Mouse (Mus musculus) forebrain, embryonic 11.5 days (tissue): ENCODE measurements around the gene Rnf123. TPM values are rescaled to one million over a fixed set of nuclear protein-coding genes. Genes with fewer than 3 reads are reported as not detected.
A peak's percentile ranks its signal among the peaks of the same experiment; 100 is the strongest.

Experiments used
- ATAC-seq: fragments of 200-750 bp; cut with Nextera tagmentation; replicated peaks from 2 replicates; pipeline ENCODE4 v1.8.0; 2017; ENCODE audit warnings: moderate TSS enrichment; ENCODE audit not compliant: low FRiP score
- DNase-seq: peaks from one replicate; pipeline ENCODE4 v3.0.0-alpha.2; 2017; ENCODE audit warnings: low spot score
- H3K27ac ChIP-seq: fragments of 300-500 bp; sonication (generic); 2 replicates; pipeline ENCODE4 v1.5.1; 2014; ENCODE audit warnings: low read depth, low read length
- H3K27me3 ChIP-seq: fragments of 300-500 bp; sonication (generic); 2 replicates; pipeline ENCODE4 v1.6.1; 2014; ENCODE audit warnings: mild to moderate bottlenecking, low read length, mixed read lengths; ENCODE audit not compliant: control insufficient read depth, insufficient read depth
- H3K36me3 ChIP-seq: fragments of 300-500 bp; sonication (generic); 2 replicates; pipeline ENCODE4 v1.6.1; 2014; ENCODE audit warnings: mild to moderate bottlenecking, low read length, moderate library complexity, mixed read lengths; ENCODE audit not compliant: control insufficient read depth, insufficient read depth
- H3K4me1 ChIP-seq: fragments of 300-500 bp; sonication (generic); replicated peaks from 2 replicates; pipeline ENCODE4 v1.6.1; 2014; ENCODE audit warnings: low read length, mixed read lengths; ENCODE audit not compliant: control insufficient read depth, insufficient read depth
- H3K4me2 ChIP-seq: fragments of 300-500 bp; sonication (generic); 2 replicates; pipeline ENCODE4 v1.6.1; 2014; ENCODE audit warnings: low read depth, mild to moderate bottlenecking, low read length, moderate library complexity, mixed read lengths; ENCODE audit not compliant: severe bottlenecking
- H3K4me3 ChIP-seq: fragments of 300-500 bp; sonication (generic); 2 replicates; pipeline ENCODE4 v1.5.1; 2014; ENCODE audit warnings: low read depth, low read length
- H3K9ac ChIP-seq: fragments of 300-500 bp; sonication (generic); 2 replicates; pipeline ENCODE4 v1.6.1; 2014; ENCODE audit warnings: low read length
- H3K9me3 ChIP-seq: fragments of 300-500 bp; sonication (generic); 2 replicates; pipeline ENCODE4 v1.6.1; 2016; ENCODE audit warnings: low read length, mixed read lengths; ENCODE audit not compliant: control insufficient read depth
- WGBS: fragments of 180-500 bp; shearing (Covaris S2); extraction: QIAGEN DNeasy Blood & Tissue Kit; methylation state at CpG from one replicate; pipeline ENCODE4 v1.1.7; 2014; 5-methylcytosine and 5-hydroxymethylcytosine counted together
- polyA plus RNA-seq: library from polyadenylated mRNA; unstranded; fragments of >200 nt; fragmentation: Nextera tagmentation; extraction: Ambion mirVana; gene quantifications from 2 replicates; pipeline ENCODE4 v1.2.1, GENCODE M21; 2014

Rnf123 gene
- polyA plus RNA-seq, 1 experiment from 2014 or later, result 34.7 TPM

DNA sequence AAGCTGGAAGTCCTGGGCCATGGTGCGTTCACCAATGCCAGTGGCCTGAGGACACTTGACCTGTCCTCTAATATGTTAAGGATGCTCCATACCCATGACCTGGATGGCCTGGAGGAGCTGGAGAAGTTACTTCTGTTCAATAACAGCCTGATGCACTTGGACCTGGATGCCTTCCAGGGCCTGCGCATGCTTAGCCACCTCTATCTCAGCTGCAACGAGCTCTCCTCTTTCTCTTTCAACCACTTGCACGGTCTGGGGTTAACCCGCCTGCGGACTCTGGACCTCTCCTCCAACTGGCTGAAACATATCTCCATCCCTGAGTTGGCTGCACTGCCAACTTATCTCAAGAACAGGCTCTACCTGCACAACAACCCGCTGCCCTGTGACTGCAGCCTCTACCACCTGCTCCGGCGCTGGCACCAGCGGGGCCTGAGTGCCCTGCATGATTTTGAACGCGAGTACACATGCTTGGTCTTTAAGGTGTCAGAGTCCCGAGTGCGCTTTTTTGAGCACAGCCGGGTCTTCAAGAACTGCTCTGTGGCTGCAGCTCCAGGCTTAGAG lies 29.4 kb downstream of the Rnf123 start:
- no peak overlapping the region for H3K27ac ChIP-seq
- H3K9me3 ChIP-seq, result no peaks in the 10 kb centered on the region
- H3K36me3 ChIP-seq, result no peaks in the 10 kb centered on the region; the same call in 1 of the 2 replicates
- DNase-seq (no peak), ATAC-seq (no peak)
- 93% methylated on average over 15 of the region's 15 CpGs for WGBS
- no peak overlapping the region for H3K9ac ChIP-seq
- peaks cover 3% of the 10 kb centered on the region; the same call in 1 of the 2 replicates for H3K4me1 ChIP-seq
- H3K4me3 ChIP-seq, result no peak overlapping the region
- no peaks in the 10 kb centered on the region for H3K27me3 ChIP-seq
- no peak overlapping the region for H3K4me2 ChIP-seq

DNA sequence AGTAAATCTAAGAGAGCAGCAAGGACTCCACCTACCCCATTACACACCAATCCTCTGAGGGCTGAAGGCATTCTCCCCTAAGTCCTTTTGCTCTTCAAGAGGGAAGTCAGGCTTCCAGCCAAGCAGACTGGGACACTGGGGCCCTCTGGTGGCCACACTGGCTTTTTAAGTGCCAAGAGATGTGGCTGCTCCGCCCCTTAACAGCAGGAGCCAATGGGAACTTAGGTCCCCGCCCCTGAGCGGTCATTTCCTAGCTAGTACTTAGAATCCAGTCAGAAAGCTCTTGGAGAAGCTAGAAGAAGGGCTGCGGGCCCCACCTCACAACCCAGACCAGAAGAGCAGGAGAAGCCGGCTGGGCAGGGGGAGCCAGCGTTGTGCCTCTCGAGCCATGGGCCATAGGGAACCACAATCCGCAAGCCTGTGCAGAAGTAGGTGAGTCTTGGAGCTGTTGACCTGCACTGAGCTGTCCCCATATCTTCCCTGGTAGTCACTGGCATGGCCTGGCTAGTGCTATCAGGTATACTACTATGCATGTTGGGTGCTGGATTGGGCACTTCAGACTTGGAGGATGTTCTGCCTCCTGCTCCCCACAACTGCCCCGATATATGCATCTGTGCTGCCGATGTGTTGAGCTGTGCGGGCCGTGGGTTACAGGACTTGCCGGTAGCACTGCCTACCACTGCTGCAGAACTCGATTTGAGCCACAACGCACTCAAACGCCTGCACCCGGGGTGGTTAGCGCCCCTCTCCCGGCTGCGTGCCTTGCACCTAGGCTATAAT lies 30.1 kb downstream of the Rnf123 start, which contains the start of gene Amigo3:
Gene Amigo3 (plus strand): TSS at position 275 of the 780 bp plus-strand sequence.
- no peaks in the 10 kb centered on the region for H3K27me3 ChIP-seq
- no peaks in the 10 kb centered on the region for H3K9me3 ChIP-seq
- no peak within 1 kb of the TSS for H3K9ac ChIP-seq
- H3K4me3 ChIP-seq, result no peak within 1 kb of the TSS; the same call in 1 of the 2 replicates
- H3K4me1 ChIP-seq, result peaks cover 6% of the 10 kb centered on the region; the same call in 1 of the 2 replicates
- H3K27ac ChIP-seq, result no peak within 1 kb of the TSS
- DNase-seq (peak; percentile 96), ATAC-seq (peak; percentile 35)
- H3K4me2 ChIP-seq, result no peak within 1 kb of the TSS
- WGBS, result 59% methylated on average over 20 of the region's 20 CpGs
- no peaks in the 10 kb centered on the region; the same call in 1 of the 2 replicates for H3K36me3 ChIP-seq

- no peak overlapping the region for H3K9ac ChIP-seq
- H3K27me3 ChIP-seq, result no peaks in the 10 kb centered on the region
- no peaks in the 10 kb centered on the region; the same call in 1 of the 2 replicates for H3K36me3 ChIP-seq
- no peak overlapping the region for H3K4me2 ChIP-seq
- 73% methylated on average over 7 of the region's 7 CpGs for WGBS
- ATAC-seq (no peak), DNase-seq (no peak)
- H3K4me3 ChIP-seq, result no peak overlapping the region
- peaks cover 6% of the 10 kb centered on the region; the same call in 1 of the 2 replicates for H3K4me1 ChIP-seq
- H3K9me3 ChIP-seq, result no peaks in the 10 kb centered on the region
- no peak overlapping the region for H3K27ac ChIP-seq
Measured at GRCm38 (mm10) chr9:108052411-108052810, 30.7 kb downstream of the Rnf123 start.

DNA sequence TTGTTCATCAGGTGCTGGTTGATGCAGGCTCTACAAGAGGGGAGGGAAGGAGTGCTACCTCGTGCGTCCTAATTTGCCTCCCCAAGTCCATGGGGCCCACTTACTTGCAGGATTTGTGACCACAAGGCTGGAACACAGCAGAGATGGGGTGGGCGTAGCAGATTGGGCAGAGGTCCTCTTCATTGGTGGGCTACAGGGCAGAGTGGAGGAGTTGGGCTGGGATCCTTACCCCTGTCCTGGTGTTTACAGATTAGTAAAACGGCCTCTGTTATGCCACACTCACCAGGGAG lies 31.3 kb downstream of the Rnf123 start:
- Histone ChIP-seq H3K9ac (no peak overlapping the region), H3K4me2 (no peak overlapping the region), H3K4me3 (no peak overlapping the region), H3K9me3 (no peaks in the 10 kb centered on the region), H3K36me3 (no peaks in the 10 kb centered on the region; the same call in 1 of the 2 replicates), H3K27me3 (no peaks in the 10 kb centered on the region), H3K4me1 (peaks cover 6% of the 10 kb centered on the region; the same call in 1 of the 2 replicates), H3K27ac (no peak overlapping the region)
- ATAC-seq (no peak), DNase-seq (no peak)
- 82% methylated on average over 4 of the region's 4 CpGs for WGBS

DNA sequence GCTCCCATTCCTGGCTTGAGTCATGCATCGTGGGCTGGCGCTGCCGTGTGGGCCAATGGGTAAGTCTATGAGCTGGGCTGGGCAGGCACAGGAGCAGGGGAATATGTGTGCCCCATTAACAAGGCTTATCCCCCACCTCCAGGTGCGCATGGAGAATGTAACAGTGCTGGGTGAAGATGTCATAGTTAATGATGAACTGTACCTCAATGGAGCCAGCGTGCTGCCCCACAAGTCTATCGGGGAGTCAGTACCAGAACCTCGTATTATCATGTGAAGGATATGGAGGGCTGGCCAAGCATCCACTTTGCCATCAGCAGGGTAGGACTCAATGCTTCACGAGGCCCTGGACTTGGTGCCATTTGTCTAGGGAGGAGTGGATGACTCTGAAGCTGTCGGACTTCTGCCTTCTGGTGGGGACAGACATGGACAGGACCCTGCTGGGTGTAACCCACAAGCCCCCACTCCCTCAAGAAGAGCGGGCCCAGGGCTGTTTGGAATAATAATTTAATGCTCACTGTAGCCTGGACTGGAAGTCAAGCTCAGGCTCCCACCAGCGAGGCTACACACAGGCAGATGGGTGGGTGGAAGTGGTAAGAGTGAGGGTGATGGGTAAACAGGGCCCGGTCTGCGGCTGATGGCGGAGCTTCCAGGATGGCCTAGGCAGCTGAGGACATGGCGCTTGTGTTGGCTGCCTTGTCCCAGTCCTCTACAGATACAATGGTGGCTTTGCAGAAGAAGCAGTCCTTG lies 31.8 kb downstream of the Rnf123 start:
- no peak overlapping the region for H3K9ac ChIP-seq
- H3K4me2 ChIP-seq, result no peak overlapping the region
- no peak for DNase-seq
- no peaks in the 10 kb centered on the region for H3K27me3 ChIP-seq
- 94% methylated on average over 15 of the region's 15 CpGs for WGBS
- H3K27ac ChIP-seq, result no peak overlapping the region
- H3K4me3 ChIP-seq, result no peak overlapping the region
- H3K9me3 ChIP-seq, result no peaks in the 10 kb centered on the region
- H3K36me3 ChIP-seq, result no peaks in the 10 kb centered on the region; the same call in 1 of the 2 replicates
- H3K4me1 ChIP-seq, result peaks cover 6% of the 10 kb centered on the region; the same call in 1 of the 2 replicates
- ATAC-seq, result no peak

DNA sequence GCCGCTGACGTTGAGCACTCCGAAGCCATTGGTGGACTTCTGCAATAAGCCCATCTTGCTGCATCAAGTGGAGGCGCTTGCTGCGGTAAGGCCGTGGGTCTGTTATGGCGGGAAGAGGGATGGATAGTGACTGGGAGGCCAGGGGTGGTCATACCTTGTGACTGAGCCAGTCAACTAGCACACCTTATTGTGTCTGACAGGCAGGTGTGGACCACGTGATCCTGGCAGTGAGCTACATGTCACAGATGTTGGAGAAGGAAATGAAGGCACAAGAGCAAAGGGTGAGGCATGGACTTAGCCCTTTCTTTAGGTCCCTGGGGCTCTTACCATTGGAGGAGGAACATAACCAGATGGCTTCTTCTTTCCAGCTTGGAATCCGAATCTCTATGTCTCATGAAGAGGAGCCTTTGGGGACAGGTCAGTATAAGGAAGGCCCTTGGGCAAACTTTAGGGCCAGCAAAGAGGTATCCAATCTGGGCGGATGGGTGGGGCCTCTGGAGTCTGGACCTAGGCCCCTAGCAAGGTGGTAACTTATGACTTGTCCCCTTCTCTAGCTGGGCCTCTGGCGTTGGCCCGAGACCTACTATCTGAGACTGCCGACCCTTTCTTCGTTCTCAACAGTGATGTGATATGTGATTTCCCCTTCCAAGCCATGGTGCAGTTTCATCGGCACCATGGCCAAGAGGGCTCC lies 33.4 kb downstream of the Rnf123 start:
- DNase-seq (no peak), ATAC-seq (0 out of 2 replicates have a peak, but pooled peaks have one; percentile 11)
- 45% methylated on average over 15 of the region's 15 CpGs for WGBS
- Histone ChIP-seq H3K9ac (peak overlapping the region; percentile 72), H3K36me3 (peaks cover 5% of the 10 kb centered on the region; the same call in 1 of the 2 replicates), H3K9me3 (no peaks in the 10 kb centered on the region), H3K4me3 (peak overlapping the region; percentile 73), H3K4me2 (peak overlapping the region; percentile 89), H3K27ac (no peak overlapping the region), H3K27me3 (no peaks in the 10 kb centered on the region), H3K4me1 (peaks cover 6% of the 10 kb centered on the region; the same call in 1 of the 2 replicates)

- H3K9me3 ChIP-seq, result no peaks in the 10 kb centered on the region
- ATAC-seq (peak; percentile 93), DNase-seq (peak; percentile 97)
- H3K4me2 ChIP-seq, result peak within 1 kb of the TSS; percentile 89
- H3K4me3 ChIP-seq, result peak within 1 kb of the TSS; percentile 73
- H3K36me3 ChIP-seq, result peaks cover 5% of the 10 kb centered on the region; the same call in 1 of the 2 replicates
- H3K4me1 ChIP-seq, result peaks cover 6% of the 10 kb centered on the region; the same call in 1 of the 2 replicates
- H3K27ac ChIP-seq, result peak within 1 kb of the TSS; percentile 57
- H3K9ac ChIP-seq, result peak within 1 kb of the TSS; percentile 72
- WGBS, result 0% methylated on average over 36 of the region's 39 CpGs
- no peaks in the 10 kb centered on the region for H3K27me3 ChIP-seq
Measured at GRCm38 (mm10) chr9:108049016-108049455, 34.1 kb downstream of the Rnf123 start, which contains the start of gene Gmppb. TSS of gene Gmppb (plus strand) at chr9:108049242.

DNA sequence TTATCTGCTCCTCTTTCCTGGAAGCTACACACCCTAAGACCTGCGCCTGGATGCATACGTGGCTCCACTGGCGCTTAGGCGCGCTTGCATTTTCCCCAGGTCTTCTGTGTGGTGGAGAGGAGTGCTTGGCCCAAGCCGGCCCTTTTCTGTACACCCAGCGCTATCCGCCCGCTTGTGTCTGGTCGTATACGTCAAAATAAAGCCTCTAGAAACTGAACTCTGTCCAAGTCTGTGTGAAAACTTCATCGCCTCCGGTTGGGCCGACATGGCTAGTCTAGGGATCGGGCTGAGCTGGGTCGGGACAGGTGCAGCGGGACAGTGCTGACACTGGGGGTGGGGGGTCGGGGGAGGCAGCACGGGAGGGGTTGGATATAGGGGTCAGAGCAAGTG lies 34.6 kb downstream of the Rnf123 start:
- Histone ChIP-seq H3K9me3 (no peaks in the 10 kb centered on the region), H3K9ac (peak overlapping the region; percentile 53), H3K4me1 (peaks cover 6% of the 10 kb centered on the region; the same call in 1 of the 2 replicates), H3K36me3 (peaks cover 5% of the 10 kb centered on the region; the same call in 1 of the 2 replicates), H3K4me3 (peak overlapping the region; percentile 73), H3K27me3 (no peaks in the 10 kb centered on the region), H3K4me2 (peak overlapping the region; percentile 89), H3K27ac (peak overlapping the region; percentile 57)
- no peak for DNase-seq
- ATAC-seq, result peak; percentile 57
- 1% methylated on average over 19 of the region's 19 CpGs for WGBS
